Mouse (Mus musculus) gastrocnemius, postnatal 36 days (tissue): ENCODE measurements around the gene Kirrel3. TPM values are rescaled to one million over a fixed set of nuclear protein-coding genes. Genes with fewer than 3 reads are reported as not detected.

Experiments used
- DNase-seq, 2 experiments: peaks; one replicate each; pipeline ENCODE4 v3.0.0; 2022
- intact Hi-C: fragments of 180-260 bp; cut with DNase I; formaldehyde crosslinking; loops from one replicate; pipeline ENCODE4 v1.15.1; 2025
- total RNA-seq, 2 experiments: library from RNA; stranded (reverse); gene quantifications; 2 replicates each; pipeline ENCODE4 v1.2.3; 2021

Gene Kirrel3
- total RNA-seq, 2 experiments from 2014 or later = 0.51 to 0.54 TPM

DNA sequence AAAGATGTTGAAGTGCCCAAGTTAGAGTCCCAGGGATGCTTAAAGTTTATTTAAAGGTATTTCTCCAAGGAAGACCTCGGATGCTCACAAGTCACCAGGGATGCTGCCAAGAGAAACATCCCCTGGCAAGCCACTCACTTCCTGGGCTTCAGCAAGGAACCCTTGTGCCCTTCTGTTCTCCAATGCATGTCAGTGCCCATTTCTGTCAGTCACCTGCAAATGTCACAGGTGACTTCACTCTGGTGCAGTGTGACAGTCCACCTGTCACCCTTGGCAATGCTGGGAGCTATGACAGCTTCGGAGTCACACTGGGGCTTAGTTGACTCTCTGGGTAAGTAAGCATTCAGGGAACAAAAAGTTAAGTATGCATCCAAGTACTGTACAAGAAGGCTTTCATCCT lies 12.4 kb downstream of the Kirrel3 start:
- intact Hi-C loops = loop anchor here (2.0 to 10.0 kb wide), 3 partner anchors 255 to 667 kb away; no protein-coding TSS in a partner anchor
- DNase-seq = no peak

GRCm38 (mm10) chr9:34498651-34499050 lies 13.0 kb downstream of the Kirrel3 start:
- intact Hi-C loops = loop anchor here (2.0 to 10.0 kb wide), 3 partner anchors 254 to 666 kb away; no protein-coding TSS in a partner anchor
- peak; percentile 64 to 66 for DNase-seq

- DNase-seq = no peak
- intact Hi-C loops = loop anchor here (10.0 kb wide), 1 partner anchor 338 kb away; no protein-coding TSS in a partner anchor
These were observed 21.5 kb downstream of the Kirrel3 start for GRCm38 (mm10) chr9:34507164-34507563.

DNA sequence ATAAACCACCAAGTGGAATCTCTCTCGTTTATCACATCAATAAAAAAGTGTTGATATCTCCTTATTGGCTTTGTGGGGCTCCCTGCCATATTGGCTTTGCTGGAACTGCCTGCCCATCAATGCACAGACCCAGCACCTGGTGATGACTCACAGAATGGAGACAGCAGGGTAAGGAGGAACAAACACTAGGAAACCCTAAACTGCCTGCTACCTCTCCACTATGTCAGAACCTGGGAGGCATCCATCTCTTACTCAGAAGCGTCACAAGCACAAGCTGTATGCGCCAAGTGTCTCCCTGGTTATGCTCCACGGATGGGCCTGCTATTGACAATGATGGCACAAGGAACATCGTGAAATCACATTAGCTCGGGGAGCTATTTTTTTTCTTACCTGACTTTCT lies 33.2 kb downstream of the Kirrel3 start:
- intact Hi-C loops = no loop called here
- no peak for DNase-seq

- intact Hi-C loops = no loop called here
- no peak for DNase-seq
These were observed 34.7 kb downstream of the Kirrel3 start for GRCm38 (mm10) chr9:34520234-34520950.

- intact Hi-C loops = no loop called here
These were observed 40.0 kb downstream of the Kirrel3 start for GRCm38 (mm10) chr9:34525695-34526094.

DNA sequence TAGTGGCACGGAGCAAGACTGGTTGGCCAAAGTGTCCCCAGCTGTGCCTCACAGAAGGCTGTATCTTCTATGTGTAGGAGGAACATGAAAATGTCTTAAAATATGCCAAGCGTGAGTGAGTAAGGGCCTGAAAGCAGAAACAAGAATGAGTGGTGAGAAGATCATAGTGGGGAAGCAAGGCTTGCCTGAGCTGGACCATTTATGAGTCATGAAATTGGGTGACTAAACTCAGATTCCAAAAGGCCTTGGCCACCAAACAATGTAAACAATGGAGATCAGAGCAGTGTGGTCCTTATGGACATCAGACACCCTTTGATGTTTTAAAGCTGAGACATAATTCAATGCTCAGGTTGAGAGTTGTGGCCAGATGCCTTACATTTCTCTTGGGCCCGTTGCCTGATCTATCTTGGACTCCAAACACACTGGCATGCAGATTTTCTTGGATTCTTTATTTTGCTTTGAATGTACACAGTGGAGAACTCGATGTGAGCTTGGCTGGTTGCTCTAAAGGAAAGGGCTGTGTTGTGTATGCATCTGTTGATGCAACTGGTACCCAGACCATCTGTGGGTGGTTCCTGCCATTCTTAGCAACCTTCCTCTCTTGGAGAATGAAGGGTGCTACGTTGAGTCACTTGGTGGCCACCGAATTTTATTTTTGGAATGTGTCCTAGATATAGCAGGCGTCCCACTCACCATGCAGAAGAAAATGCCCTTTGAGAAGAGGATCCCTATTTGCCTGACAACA lies 53.1 kb downstream of the Kirrel3 start:
- intact Hi-C loops = no loop called here
- DNase-seq = no peak

More at GRCm38 (mm10) chr9:34525695-34526094, 40.0 kb downstream of the Kirrel3 start:
- DNase-seq = no peak

- no peak for DNase-seq
- intact Hi-C loops = no loop called here
These were observed 56.2 kb downstream of the Kirrel3 start for GRCm38 (mm10) chr9:34541908-34542307.

DNA sequence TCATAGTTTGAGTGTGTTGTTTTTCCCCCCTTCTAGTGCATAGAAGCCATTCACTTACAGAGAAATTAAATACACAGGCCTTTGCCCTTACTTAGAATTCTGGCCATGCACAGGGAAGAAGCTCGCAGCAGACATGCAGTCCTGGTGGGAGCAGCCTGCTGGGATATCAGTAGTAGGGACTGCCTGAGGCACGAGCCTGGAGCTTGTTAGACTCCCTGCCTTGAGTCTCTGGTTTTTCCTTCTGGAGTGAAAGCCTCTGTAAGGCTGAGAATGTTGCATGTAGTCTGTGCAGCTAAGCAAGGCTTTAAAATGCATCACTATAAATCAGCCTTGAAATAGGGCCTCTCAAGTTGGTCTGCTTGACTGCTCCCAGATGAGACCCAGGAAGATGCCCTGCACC lies 70.0 kb downstream of the Kirrel3 start:
- no peak for DNase-seq
- intact Hi-C loops = no loop called here

DNA sequence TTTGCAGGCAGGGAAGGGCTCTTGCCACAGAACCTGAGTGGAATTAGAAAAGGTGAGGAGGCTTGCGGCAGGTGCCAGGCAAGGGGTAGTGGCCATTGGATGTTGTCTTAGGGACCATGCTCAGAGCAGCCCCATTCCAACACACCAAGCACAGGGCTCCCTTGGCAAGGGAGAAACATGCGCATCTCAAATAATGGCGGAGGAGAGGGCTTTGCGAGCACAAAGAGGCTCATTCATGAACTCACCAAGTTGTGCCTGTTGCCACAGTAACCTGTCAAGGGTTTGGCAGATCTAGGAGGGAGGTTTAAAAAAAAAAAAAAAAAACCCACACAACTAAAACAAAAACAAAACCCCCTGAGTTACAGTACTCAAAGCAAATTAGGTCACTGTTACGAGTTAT lies 72.2 kb downstream of the Kirrel3 start:
- no peak for DNase-seq
- intact Hi-C loops = no loop called here

DNA sequence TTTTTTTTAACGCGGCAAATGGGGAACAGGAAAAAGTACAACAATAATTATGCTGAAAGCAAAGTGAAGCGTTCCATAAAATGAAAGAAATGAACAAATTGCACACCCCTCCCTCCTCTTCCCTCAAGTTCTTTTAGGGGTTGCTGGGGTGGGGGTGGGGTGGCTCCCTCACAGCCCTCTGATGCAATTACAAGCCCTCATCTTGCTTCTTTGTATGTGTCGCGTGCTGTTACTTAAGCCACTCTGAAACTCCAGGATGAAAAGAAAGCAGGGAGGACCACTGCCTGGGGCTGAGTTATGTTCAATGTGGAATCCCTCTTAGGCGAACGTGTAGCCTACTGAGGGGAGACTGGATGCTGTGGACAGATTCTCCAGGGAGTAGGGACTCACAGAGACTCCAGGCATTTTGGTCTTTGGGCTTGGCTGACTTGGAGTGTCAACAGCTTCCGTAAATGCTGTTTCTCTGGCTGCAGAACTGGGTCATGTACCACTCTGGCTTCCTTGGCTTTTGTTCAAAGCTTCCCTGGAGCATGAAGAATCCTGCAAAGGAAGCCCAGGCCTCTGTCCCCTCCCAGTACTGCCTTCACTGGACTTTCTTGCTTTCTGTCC lies 72.7 kb downstream of the Kirrel3 start:
- intact Hi-C loops = no loop called here
- no peak for DNase-seq

- DNase-seq = no peak
- intact Hi-C loops = no loop called here
These were observed 73.4 kb downstream of the Kirrel3 start for GRCm38 (mm10) chr9:34559102-34559501.

DNA sequence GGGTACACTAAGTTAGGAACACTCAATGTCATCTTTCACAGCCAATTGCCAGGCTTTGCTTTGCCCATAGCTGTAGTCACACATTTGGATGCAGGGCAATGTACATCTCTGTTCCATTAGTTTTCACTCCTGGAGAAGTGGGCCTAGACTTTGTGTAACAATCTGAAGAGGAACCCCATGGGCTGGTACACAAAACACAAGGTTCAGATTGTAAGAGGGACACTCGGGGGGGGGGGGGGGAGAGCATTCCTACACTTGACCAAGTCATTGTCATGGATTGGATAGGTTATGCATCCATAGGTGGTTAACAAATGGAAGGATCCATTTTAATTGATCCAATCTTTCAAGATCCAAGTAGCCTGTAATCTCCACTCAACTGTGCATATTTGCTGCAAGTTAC lies 75.6 kb downstream of the Kirrel3 start:
- intact Hi-C loops = no loop called here
- DNase-seq = no peak

DNA sequence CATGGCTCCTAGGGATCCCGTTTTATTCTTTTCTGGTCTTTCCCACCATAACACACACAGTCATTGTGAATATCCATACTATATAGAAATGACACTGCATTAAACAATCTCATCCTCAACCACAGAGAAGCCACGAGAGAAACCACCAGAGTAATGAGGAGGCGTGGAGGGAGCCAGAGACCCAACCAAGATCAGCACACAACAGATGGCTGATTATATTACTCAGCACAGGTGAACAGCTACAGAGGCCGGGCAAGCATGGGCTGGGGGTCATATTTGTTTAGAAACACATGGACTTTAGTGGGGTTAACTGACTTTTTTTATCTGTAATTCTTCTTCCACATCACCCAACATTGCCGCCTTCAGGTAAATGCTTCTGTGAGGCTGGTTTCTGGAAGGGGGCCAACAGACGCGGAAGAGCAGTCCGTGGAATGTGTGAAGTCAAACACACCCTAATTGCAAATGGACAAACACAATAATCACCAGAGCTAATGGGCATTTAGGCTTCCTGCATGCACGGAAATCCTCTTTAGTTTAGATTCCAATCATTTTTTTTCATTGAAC lies 76.8 kb downstream of the Kirrel3 start:
- intact Hi-C loops = no loop called here
- DNase-seq = no peak

- no peak for DNase-seq
- intact Hi-C loops = no loop called here
These were observed 88.2 kb downstream of the Kirrel3 start for GRCm38 (mm10) chr9:34573906-34574305.

DNA sequence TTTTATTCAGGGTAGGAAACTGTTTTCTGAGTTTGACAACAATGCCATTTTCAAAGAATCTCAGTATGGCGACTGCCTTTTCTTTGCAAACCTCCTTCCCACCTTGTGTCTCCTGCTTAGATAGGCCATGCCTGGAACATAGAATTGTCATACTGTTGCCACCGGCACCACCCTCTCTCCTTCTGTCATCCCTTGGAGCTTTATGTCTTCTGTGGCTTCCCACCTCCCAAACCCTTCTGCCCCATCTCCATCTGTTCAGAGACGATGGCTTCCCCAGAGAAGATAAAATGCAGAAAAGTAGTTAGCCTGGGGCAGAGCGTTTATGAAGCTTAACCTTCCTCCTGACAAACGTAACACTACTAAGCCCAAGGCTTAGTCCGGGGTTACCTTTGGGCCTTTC lies 88.9 kb downstream of the Kirrel3 start:
- no peak for DNase-seq
- intact Hi-C loops = no loop called here

- DNase-seq = no peak
- intact Hi-C loops = no loop called here
These were observed 93.5 kb downstream of the Kirrel3 start for GRCm38 (mm10) chr9:34579174-34579573.

GRCm38 (mm10) chr9:34580059-34580458 lies 94.4 kb downstream of the Kirrel3 start:
- DNase-seq = no peak
- intact Hi-C loops = no loop called here

- intact Hi-C loops = no loop called here
- DNase-seq = no peak
These were observed 96.8 kb downstream of the Kirrel3 start for GRCm38 (mm10) chr9:34582496-34582895.

GRCm38 (mm10) chr9:34585487-34585886 lies 99.8 kb downstream of the Kirrel3 start:
- DNase-seq = no peak
- intact Hi-C loops = no loop called here

- intact Hi-C loops = no loop called here
- no peak for DNase-seq
These were observed 100.4 kb downstream of the Kirrel3 start for GRCm38 (mm10) chr9:34586080-34586479.
